23 mouse cellular contexts compared by ENCODE assay signal in the genomic region with DNA sequence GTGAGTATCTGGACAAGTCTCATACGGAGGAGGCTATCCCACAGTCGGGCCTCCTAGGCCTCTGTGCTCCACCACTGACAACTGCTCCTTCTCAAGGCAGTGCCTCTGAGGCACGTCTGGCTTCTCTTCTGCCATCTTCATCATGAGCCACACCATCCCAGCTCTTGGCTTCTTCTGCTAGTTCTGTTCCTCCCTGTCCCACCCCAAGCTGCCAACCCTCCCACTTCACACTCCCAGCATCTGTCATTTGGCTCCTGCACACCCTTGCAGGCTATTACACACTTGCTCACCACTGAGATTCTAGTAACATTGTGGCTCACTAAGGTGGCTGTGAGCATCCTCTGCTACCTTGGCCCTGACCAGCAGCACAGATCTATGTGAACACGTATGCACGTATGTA.
DNase-seq lines count a peak whose midpoint lies in the region; ATAC-seq lines count a peak whose summit lies in the region.
"Had no signal": no experiment of that assay in that cellular context is flagged by ENCODE, and none has a peak within 500 bp of the region (broad histone marks: within the 10 kb centered on the region; RNA-seq: fewer than 3 reads in every experiment).

No protein-coding gene starts in this region.

- no peak for ATAC-seq in megakaryocyte progenitor cell, adult 5-6 weeks (replicated peaks; ENCODE audit: poor library complexity)
- ATAC-seq: CD4-positive, CD25-positive, alpha-beta regulatory T cell, adult 4 months; forebrain, embryonic 15.5 days; intestine, postnatal 0 days; midbrain, embryonic 15.5 days had no signal

- peak; percentile 4 to 15 for DNase-seq in left cerebral cortex, postnatal 36 days (ENCODE audit: low spot score in 2 of 2)
- no peak for DNase-seq in left cerebral cortex, postnatal 10 days (ENCODE audit: extremely low spot score in 1 of 2, low spot score in 2 of 2)
- peak; percentile 36 for DNase-seq in layer of hippocampus, adult 11-12 months (ENCODE audit: low spot score)
- DNase-seq in layer of hippocampus, adult 8-10 months (ENCODE audit: low spot score in 2 of 2), result peak; percentile 41 to 48
- DNase-seq in layer of hippocampus, postnatal 25 days (ENCODE audit: extremely low spot score in 1 of 2, low spot score in 1 of 2), result peak; percentile 11 to 13
- no peak for DNase-seq in spleen, postnatal 36 days (ENCODE audit: low spot score in 2 of 2)
- DNase-seq: adrenal gland, postnatal 25 days; cerebellum, adult 18-20 months; gastrocnemius, postnatal 14 days; heart, adult 2 months; heart, postnatal 10 days; kidney, adult 9 months; kidney, postnatal 10 days; lung, embryonic 14.5 days; lung, postnatal 36 days; retina, postnatal 1 day; thymus, adult 2 months; thymus, postnatal 36 days had no signal

- intact Hi-C loops in left cerebral cortex, postnatal 36 days (cut with DNase I), result no loop called here
- intact Hi-C loops in left cerebral cortex, postnatal 10 days (cut with DNase I), result no loop called here

Comparison
In these comparisons a context has a peak if more than half of its experiments do, and no peak if none do; other contexts are left out.
1. DNase-seq: peak in left cerebral cortex, postnatal 36 days (2 of 2), layer of hippocampus, adult 11-12 months (single experiment), layer of hippocampus, adult 8-10 months (2 of 2) and layer of hippocampus, postnatal 25 days (2 of 2); none in left cerebral cortex, postnatal 10 days (0 of 2) and spleen, postnatal 36 days (0 of 2).